Mouse (Mus musculus) limb, embryonic 12.5 days (tissue): ENCODE measurements around the gene Cib2. TPM values are rescaled to one million over a fixed set of nuclear protein-coding genes. Genes with fewer than 3 reads are reported as not detected.

Experiments used
- ATAC-seq: fragments of 200-750 bp; cut with Nextera tagmentation; 2 replicates; pipeline ENCODE4 v1.8.0; 2017; ENCODE audit warnings: low read depth, moderate TSS enrichment; ENCODE audit not compliant: insufficient number of reproducible peaks, insufficient read depth, low FRiP score, low TSS enrichment
- H3K27ac ChIP-seq: fragments of 300-500 bp; sonication (generic); 2 replicates; pipeline ENCODE4 v1.5.1; 2016; ENCODE audit warnings: mild to moderate bottlenecking, moderate library complexity
- H3K27me3 ChIP-seq: fragments of 300-500 bp; sonication (generic); 2 replicates; pipeline ENCODE4 v1.6.1; 2016; ENCODE audit warnings: mild to moderate bottlenecking, moderate library complexity
- H3K36me3 ChIP-seq: fragments of 300-500 bp; sonication (generic); 2 replicates; pipeline ENCODE4 v1.6.1; 2016; ENCODE audit warnings: mild to moderate bottlenecking, moderate library complexity
- H3K4me1 ChIP-seq: fragments of 300-500 bp; sonication (generic); replicated peaks from 2 replicates; pipeline ENCODE4 v1.6.1; 2016
- H3K4me2 ChIP-seq: fragments of 300-500 bp; sonication (generic); 2 replicates; pipeline ENCODE4 v1.6.1; 2016; ENCODE audit warnings: mild to moderate bottlenecking, moderate library complexity
- H3K4me3 ChIP-seq: fragments of 300-500 bp; sonication (generic); replicated peaks from 2 replicates; pipeline ENCODE4 v1.5.1; 2016; ENCODE audit warnings: mild to moderate bottlenecking
- H3K9ac ChIP-seq: fragments of 300-500 bp; sonication (generic); replicated peaks from 2 replicates; pipeline ENCODE4 v1.6.1; 2016; ENCODE audit warnings: mild to moderate bottlenecking, moderate library complexity
- H3K9me3 ChIP-seq: fragments of 300-500 bp; sonication (generic); 2 replicates; pipeline ENCODE4 v1.6.1; 2016; ENCODE audit warnings: mild to moderate bottlenecking, moderate library complexity
- WGBS: fragments of 180-500 bp; shearing (Covaris S2); methylation state at CpG from one replicate; pipeline ENCODE4 v1.1.7; 2016; 5-methylcytosine and 5-hydroxymethylcytosine counted together
- polyA plus RNA-seq: library from polyadenylated mRNA; unstranded; fragments of >200 nt; fragmentation: Nextera tagmentation; extraction: Ambion mirVana; gene quantifications from 2 replicates; pipeline ENCODE4 v1.2.1, GENCODE M21; 2016

Gene Cib2
- polyA plus RNA-seq, 1 experiment from 2014 or later: 23.0 TPM

DNA sequence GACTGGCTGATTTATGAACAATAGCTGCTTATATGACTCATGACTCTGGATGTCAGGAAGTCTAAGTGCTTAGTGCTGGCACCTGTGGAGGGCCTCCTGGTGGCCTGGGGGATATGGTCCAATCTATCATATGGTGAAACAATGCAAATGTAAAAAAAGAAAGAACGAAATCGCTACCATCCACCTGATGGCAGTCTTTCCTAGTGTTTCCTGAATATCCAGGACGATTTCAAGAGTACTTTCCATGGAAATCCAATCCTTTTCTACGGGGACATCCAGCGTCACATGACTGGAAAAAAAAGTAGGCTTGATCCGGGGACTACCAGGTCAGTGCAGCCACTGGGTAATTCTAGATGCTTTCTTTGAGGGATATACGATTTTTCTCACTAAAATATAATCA lies 32.3 kb downstream of the Cib2 start:
- H3K9ac ChIP-seq: no peak overlapping the region
- H3K27ac ChIP-seq: no peak overlapping the region
- H3K36me3 ChIP-seq: no peaks in the 10 kb centered on the region
- H3K9me3 ChIP-seq: no peaks in the 10 kb centered on the region
- H3K27me3 ChIP-seq: no peaks in the 10 kb centered on the region
- 79% methylated on average over 7 of the region's 7 CpGs for WGBS
- no peak overlapping the region for H3K4me2 ChIP-seq
- no peaks in the 10 kb centered on the region for H3K4me1 ChIP-seq
- H3K4me3 ChIP-seq: no peak overlapping the region
- ATAC-seq: no peak

DNA sequence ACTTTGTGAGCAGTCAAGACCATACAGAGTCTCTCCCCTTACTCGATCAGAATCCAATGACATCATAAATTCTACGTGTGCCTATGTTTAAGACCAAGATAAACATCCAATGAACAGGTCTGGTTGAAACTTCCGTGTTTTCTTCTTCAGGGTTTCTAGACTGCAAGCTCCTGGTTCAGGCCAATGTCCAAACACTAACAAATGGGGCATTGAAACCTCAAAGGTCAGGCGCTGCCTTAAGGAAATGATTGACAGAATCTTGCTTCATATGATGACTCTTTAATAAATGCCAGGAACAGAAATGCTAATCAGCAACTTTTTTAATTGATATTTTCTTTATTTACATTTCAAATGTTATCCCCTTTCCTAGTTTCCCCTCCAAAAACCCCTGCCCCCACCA lies 39.7 kb downstream of the Cib2 start:
- 79% methylated on average over 4 of the region's 4 CpGs for WGBS
- no peaks in the 10 kb centered on the region for H3K36me3 ChIP-seq

GRCm38 (mm10) chr9:54518921-54519320 lies 41.1 kb downstream of the Cib2 start:
- no peak overlapping the region for H3K4me2 ChIP-seq
- no peak overlapping the region for H3K27ac ChIP-seq
- ATAC-seq: no peak

More for the DNA sequence above, 39.7 kb downstream of the Cib2 start:
- ATAC-seq: no peak
- Histone ChIP-seq H3K27ac (no peak overlapping the region), H3K4me2 (no peak overlapping the region), H3K27me3 (no peaks in the 10 kb centered on the region), H3K4me1 (no peaks in the 10 kb centered on the region), H3K9me3 (no peaks in the 10 kb centered on the region), H3K4me3 (no peak overlapping the region), H3K9ac (no peak overlapping the region)

GRCm38 (mm10) chr9:54515991-54516390 lies 44.0 kb downstream of the Cib2 start:
- Histone ChIP-seq H3K4me2 (no peak overlapping the region), H3K27me3 (no peaks in the 10 kb centered on the region), H3K9ac (no peak overlapping the region), H3K9me3 (no peaks in the 10 kb centered on the region), H3K36me3 (no peaks in the 10 kb centered on the region), H3K4me3 (no peak overlapping the region), H3K27ac (no peak overlapping the region), H3K4me1 (no peaks in the 10 kb centered on the region)
- no peak for ATAC-seq
- WGBS: 68% methylated on average over 2 of the region's 2 CpGs

More at GRCm38 (mm10) chr9:54518921-54519320, 41.1 kb downstream of the Cib2 start:
- Histone ChIP-seq H3K36me3 (no peaks in the 10 kb centered on the region), H3K27me3 (no peaks in the 10 kb centered on the region), H3K9me3 (no peaks in the 10 kb centered on the region), H3K4me1 (no peaks in the 10 kb centered on the region), H3K9ac (no peak overlapping the region), H3K4me3 (no peak overlapping the region)
- WGBS: 63% methylated on average over 7 of the region's 7 CpGs

GRCm38 (mm10) chr9:54502873-54503272 lies 57.1 kb downstream of the Cib2 start:
- Histone ChIP-seq H3K36me3 (no peaks in the 10 kb centered on the region), H3K27me3 (peaks cover 16% of the 10 kb centered on the region), H3K9me3 (no peaks in the 10 kb centered on the region), H3K27ac (no peak overlapping the region), H3K4me2 (peak overlapping the region; percentile 98; the same call in 1 of the 2 replicates), H3K9ac (no peak overlapping the region), H3K4me1 (peaks cover 17% of the 10 kb centered on the region), H3K4me3 (no peak overlapping the region; the same call in 1 of the 2 replicates)
- WGBS: 12% methylated on average over 12 of the region's 12 CpGs
- ATAC-seq: no peak

GRCm38 (mm10) chr9:54502111-54502495 lies 57.9 kb downstream of the Cib2 start:
- peaks cover 17% of the 10 kb centered on the region for H3K4me1 ChIP-seq
- H3K36me3 ChIP-seq: no peaks in the 10 kb centered on the region
- H3K27ac ChIP-seq: no peak overlapping the region
- peak overlapping the region; percentile 98 for H3K4me2 ChIP-seq
- ATAC-seq: no peak
- peak overlapping the region; percentile 80 for H3K4me3 ChIP-seq
- peak overlapping the region; percentile 77; the same call in 1 of the 2 replicates for H3K9ac ChIP-seq
- no peaks in the 10 kb centered on the region for H3K9me3 ChIP-seq
- H3K27me3 ChIP-seq: peaks cover 16% of the 10 kb centered on the region
- 5% methylated on average over 13 of the region's 13 CpGs for WGBS

GRCm38 (mm10) chr9:54501453-54502110 lies 58.4 kb downstream of the Cib2 start, which contains the start of gene Dmxl2:
Dmxl2 (minus strand) TSS chr9:54501626.
- WGBS: under 1% methylated on average over 99 of the region's 99 CpGs
- Histone ChIP-seq H3K4me3 (peak within 1 kb of the TSS; percentile 80), H3K4me1 (peaks cover 17% of the 10 kb centered on the region), H3K27me3 (peaks cover 16% of the 10 kb centered on the region), H3K9ac (peak within 1 kb of the TSS; percentile 77), H3K36me3 (no peaks in the 10 kb centered on the region), H3K27ac (no peak within 1 kb of the TSS), H3K4me2 (peak within 1 kb of the TSS; percentile 98), H3K9me3 (no peaks in the 10 kb centered on the region)
- ATAC-seq: peak; percentile 88

- Histone ChIP-seq H3K4me1 (peaks cover 17% of the 10 kb centered on the region), H3K4me2 (peak overlapping the region; percentile 98), H3K9ac (peak overlapping the region; percentile 77), H3K4me3 (peak overlapping the region; percentile 80), H3K36me3 (no peaks in the 10 kb centered on the region), H3K27ac (no peak overlapping the region), H3K9me3 (no peaks in the 10 kb centered on the region), H3K27me3 (peaks cover 16% of the 10 kb centered on the region)
- under 1% methylated on average over 43 of the region's 43 CpGs for WGBS
- ATAC-seq: peak; percentile 26; the same call in 1 of the 2 replicates
Observed at GRCm38 (mm10) chr9:54500832-54501452, 59.1 kb downstream of the Cib2 start.

GRCm38 (mm10) chr9:54499791-54500190 lies 60.2 kb downstream of the Cib2 start:
- ATAC-seq: no peak
- no peaks in the 10 kb centered on the region for H3K9me3 ChIP-seq
- WGBS: 84% methylated on average over 3 of the region's 3 CpGs
- no peak overlapping the region for H3K27ac ChIP-seq
- H3K36me3 ChIP-seq: no peaks in the 10 kb centered on the region
- H3K4me1 ChIP-seq: peaks cover 17% of the 10 kb centered on the region
- H3K4me2 ChIP-seq: no peak overlapping the region
- no peak overlapping the region for H3K9ac ChIP-seq
- H3K4me3 ChIP-seq: no peak overlapping the region
- peaks cover 16% of the 10 kb centered on the region for H3K27me3 ChIP-seq

DNA sequence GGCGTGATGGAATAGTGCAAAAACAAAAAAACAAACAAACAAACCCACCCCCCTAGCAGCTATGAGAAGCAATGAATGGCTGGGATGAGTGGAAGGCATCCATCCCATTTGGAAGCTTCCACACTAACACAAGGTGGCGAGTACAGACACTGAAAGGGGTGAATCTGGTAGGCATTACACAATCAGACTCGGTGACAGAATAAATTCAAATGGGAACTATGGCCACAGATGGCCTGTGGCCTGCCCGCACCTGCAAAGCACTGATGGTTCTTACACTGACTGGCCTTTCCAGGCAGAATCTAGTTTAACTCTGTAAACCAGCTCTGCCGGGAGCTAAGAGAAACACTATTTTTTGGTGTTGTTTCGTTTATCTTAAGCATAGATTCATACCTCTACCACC lies 60.7 kb downstream of the Cib2 start:
- 84% methylated on average over 6 of the region's 6 CpGs for WGBS
- Histone ChIP-seq H3K4me3 (no peak overlapping the region), H3K36me3 (no peaks in the 10 kb centered on the region), H3K4me1 (peaks cover 17% of the 10 kb centered on the region), H3K27me3 (peaks cover 16% of the 10 kb centered on the region), H3K9ac (no peak overlapping the region), H3K4me2 (no peak overlapping the region), H3K9me3 (no peaks in the 10 kb centered on the region), H3K27ac (no peak overlapping the region)
- ATAC-seq: no peak
